Comparison of ENCODE assay signal across 25 mouse cellular contexts in genomic region chr2:152490038-152490437, GRCm38 (mm10). TPM values are rescaled to one million over a fixed set of nuclear protein-coding genes. Genes with fewer than 3 reads are reported as not detected.
"Had no signal": no experiment of that assay in that cellular context is flagged by ENCODE, and none has a peak within 500 bp of the region (broad histone marks: within the 10 kb centered on the region; RNA-seq: fewer than 3 reads in every experiment).

Defb22 (minus strand) TSS chr2:152490138.

- H3K27me3 ChIP-seq: neural tube, embryonic 13.5 days; neural tube, embryonic 15.5 days; stomach, embryonic 15.5 days had no signal

- DNase-seq: retina, postnatal 1 day; right cerebral cortex, adult 18-20 months; right cerebral cortex, postnatal 14 days; right cerebral cortex, postnatal 25 days; right cerebral cortex, postnatal 4 days; spleen, adult 18-20 months; thymus, adult 18-20 months; thymus, adult 2 months; thymus, postnatal 14 days; thymus, postnatal 25 days; thymus, postnatal 36 days; thymus, postnatal 4 days had no signal

- H3K36me3 ChIP-seq: neural tube, embryonic 13.5 days; neural tube, embryonic 15.5 days; stomach, embryonic 15.5 days had no signal

- H3K9ac ChIP-seq: neural tube, embryonic 13.5 days; neural tube, embryonic 15.5 days; stomach, embryonic 15.5 days had no signal

- H3K4me3 ChIP-seq: neural tube, embryonic 13.5 days; neural tube, embryonic 15.5 days; stomach, embryonic 15.5 days had no signal

- H3K9me3 ChIP-seq: neural tube, embryonic 13.5 days; neural tube, embryonic 15.5 days; stomach, embryonic 15.5 days had no signal

- H3K4me2 ChIP-seq: neural tube, embryonic 13.5 days; neural tube, embryonic 15.5 days; stomach, embryonic 15.5 days had no signal

- H3K4me1 ChIP-seq: neural tube, embryonic 13.5 days; neural tube, embryonic 15.5 days; stomach, embryonic 15.5 days had no signal

- H3K27ac ChIP-seq: neural tube, embryonic 13.5 days; neural tube, embryonic 15.5 days; stomach, embryonic 15.5 days; stomach, postnatal 0 days had no signal

RNA-seq across cellular contexts. Expression of gene Defb22, which starts in this region (rescaled TPM):
- total RNA-seq: neutrophil, adult 5-6 weeks had no signal
- polyA plus RNA-seq: neural tube, embryonic 13.5 days; neural tube, embryonic 14.5 days; neural tube, embryonic 15.5 days; small intestine, adult 2 months; spleen, adult 2 months; stomach, embryonic 14.5 days; stomach, embryonic 15.5 days; stomach, embryonic 16.5 days; stomach, postnatal 0 days; testis, adult 2 months; thymus, adult 2 months; thymus, postnatal 0 days; urinary bladder, adult 2 months had no signal
